Mouse (Mus musculus) gastrocnemius, adult 2 months (tissue): Measurements from ENCODE around the gene Efhc1. TPM values are rescaled to one million over a fixed set of nuclear protein-coding genes. Genes with fewer than 3 reads are reported as not detected.
"Not testable (repeated sequence)": the region's sequence is repeated elsewhere in the genome, so short reads cannot be mapped to it uniquely, and the experiment has no call there.

ENCODE experiments used
- DNase-seq: peaks from one replicate; pipeline ENCODE4 v3.0.0; 2022
- H3K27ac ChIP-seq: fragments of 200-600 bp; 2 replicates; pipeline ENCODE4 v1.8.1; 2022; ENCODE audit warnings: mild to moderate bottlenecking
- H3K4me3 ChIP-seq: fragments of 200-600 bp; 2 replicates; pipeline ENCODE4 v1.8.1; 2022; ENCODE audit warnings: mild to moderate bottlenecking, moderate library complexity
- CTCF ChIP-seq: fragments of 200-600 bp; IDR thresholded peaks from 2 replicates; pipeline ENCODE4 v1.8.1; 2022; ENCODE audit warnings: antibody characterized with exemption, mild to moderate bottlenecking, moderate library complexity
- intact Hi-C: fragments of 180-260 bp; cut with DNase I; formaldehyde crosslinking; loops from one replicate; pipeline ENCODE4 v1.15.1; 2025
- long read RNA-seq, 2 experiments: library from polyadenylated mRNA; stranded (forward); transcript quantifications; one replicate each; pipeline ENCODE4 v2.0.0; 2021
- total RNA-seq, 2 experiments: library from RNA; stranded (reverse); gene quantifications; 2 replicates each; pipeline ENCODE4 v1.2.3; 2021

Gene Efhc1
- under 1 TPM; 0.18 to 0.50 TPM for total RNA-seq
- long read RNA-seq, experiment 1: 0 reads
- long read RNA-seq, experiment 2: 0 reads

- H3K4me3 ChIP-seq: peak within 1 kb of the TSS; percentile 81
- no peak for TF ChIP-seq CTCF
- peak; percentile 96 for DNase-seq
- peak within 1 kb of the TSS; percentile 77 for H3K27ac ChIP-seq
- intact Hi-C loops: no loop called here
These were observed at the start of gene Efhc1 for GRCm38 (mm10) chr1:20951300-20951763. TSS of gene Efhc1 (plus strand) at chr1:20951626.

GRCm38 (mm10) chr1:20905501-20906127 is 45.8 kb upstream of the Efhc1 start:
- intact Hi-C loops: no loop called here
- Histone ChIP-seq H3K27ac (no peak overlapping the region), H3K4me3 (no peak overlapping the region)
- no peak for TF ChIP-seq CTCF
- no peak for DNase-seq

- TF ChIP-seq CTCF: no peak
- DNase-seq: no peak
- Histone ChIP-seq H3K27ac (no peak overlapping the region), H3K4me3 (no peak overlapping the region)
- intact Hi-C loops: no loop called here
These were observed 45.3 kb upstream of the Efhc1 start for GRCm38 (mm10) chr1:20906128-20906515.

DNA sequence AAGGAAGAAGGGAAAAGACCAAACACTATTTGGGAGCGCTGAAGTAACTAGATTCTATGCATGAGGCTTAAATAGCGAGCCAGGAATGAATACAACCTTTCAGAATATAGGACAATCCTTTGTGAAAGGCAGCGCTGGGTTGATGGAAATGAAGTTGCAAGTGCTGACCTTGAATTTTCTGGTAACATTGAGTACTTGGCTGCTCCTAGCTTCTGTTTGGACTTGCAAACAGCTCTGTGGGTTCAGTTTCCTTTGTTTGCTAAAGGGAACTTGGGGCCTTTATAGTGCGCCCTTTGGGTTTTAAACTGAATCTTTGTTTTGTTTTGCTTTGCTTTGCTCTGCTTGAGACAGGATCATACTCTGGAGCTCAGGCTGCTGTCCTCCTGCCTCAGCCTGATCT is 42.9 kb upstream of the Efhc1 start:
- no peak for TF ChIP-seq CTCF
- no peak for DNase-seq
- intact Hi-C loops: no loop called here
- Histone ChIP-seq H3K27ac (no peak overlapping the region), H3K4me3 (no peak overlapping the region)

DNA sequence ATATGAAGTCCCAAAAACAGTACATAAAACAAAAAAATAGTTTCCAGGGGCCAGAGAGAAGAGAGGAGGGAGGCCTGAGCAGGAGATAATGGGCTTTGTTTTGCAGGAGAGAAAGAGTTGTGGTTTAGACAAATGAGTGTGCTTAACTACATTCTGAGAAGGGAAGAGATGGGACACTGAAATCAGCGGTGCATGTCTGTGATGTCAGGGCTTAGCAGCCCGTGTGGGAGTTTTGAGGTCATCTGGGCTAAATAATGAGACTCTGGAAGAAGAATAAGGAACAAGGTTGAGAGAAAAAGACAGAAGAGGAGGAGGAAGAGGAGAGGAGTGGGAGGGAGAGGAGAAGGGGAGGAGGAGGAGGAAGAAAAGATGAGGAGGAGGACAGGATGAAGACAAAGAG is 39.3 kb upstream of the Efhc1 start:
- Histone ChIP-seq H3K27ac (no peak overlapping the region), H3K4me3 (no peak overlapping the region)
- DNase-seq: no peak
- no peak for TF ChIP-seq CTCF
- intact Hi-C loops: no loop called here

DNA sequence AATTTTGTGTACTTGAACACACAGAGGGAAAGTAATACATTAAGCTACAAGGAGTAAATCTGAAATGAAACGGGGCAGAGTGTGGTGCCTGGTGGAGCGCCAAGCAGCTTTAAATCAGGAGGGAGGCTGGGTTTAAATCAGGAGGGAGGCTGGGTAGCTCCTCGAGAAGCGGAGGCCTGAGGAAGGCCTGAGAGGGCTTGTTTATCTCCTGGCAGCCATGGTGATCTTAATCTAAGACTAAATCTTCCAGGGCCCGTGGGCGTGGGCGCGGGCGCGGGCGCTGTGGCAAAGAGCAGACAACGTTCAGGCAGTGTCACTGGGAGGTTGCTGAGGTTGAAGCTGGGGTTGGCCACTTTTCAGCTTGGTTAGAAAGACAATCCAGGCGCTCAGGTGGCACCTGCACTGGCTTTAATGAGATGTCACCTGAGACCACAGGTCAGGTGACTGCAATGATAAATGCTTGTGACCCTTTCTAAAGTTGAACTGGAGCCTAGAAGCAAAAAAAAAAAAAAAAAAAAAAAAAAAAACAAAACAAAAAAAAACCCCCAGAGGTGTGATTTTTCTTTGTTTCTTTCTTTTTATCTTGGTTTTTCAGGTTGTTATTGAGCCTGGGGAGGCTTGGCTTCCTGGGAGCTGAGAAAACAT is 38.8 kb upstream of the Efhc1 start:
- intact Hi-C loops: no loop called here
- H3K27ac ChIP-seq: no peak overlapping the region
- no peak overlapping the region for H3K4me3 ChIP-seq
- no peak for DNase-seq
- no peak for TF ChIP-seq CTCF

- H3K27ac ChIP-seq: no peak overlapping the region
- no peak overlapping the region for H3K4me3 ChIP-seq
- intact Hi-C loops: no loop called here
- DNase-seq: no peak
- no peak for TF ChIP-seq CTCF
These were observed 36.7 kb upstream of the Efhc1 start for GRCm38 (mm10) chr1:20914769-20915168.

DNA sequence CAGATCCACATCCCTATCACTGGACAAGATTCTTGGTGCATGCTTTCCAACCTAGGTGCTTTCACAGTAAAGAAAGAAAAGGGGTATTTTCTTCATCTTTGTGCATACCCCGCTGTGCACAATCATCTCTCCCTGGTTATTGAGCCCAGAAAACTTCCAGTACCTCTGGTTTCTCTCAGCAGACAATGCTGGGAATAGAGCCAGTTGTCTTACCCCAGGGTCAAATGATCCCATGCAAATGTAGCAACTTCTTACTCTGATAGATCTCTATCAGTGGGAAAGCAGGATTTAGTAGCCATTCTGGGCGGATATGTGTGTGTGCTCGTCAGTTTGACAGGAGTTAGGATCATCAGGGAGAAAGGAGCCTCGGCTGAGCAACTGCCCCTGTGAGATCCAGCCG is 35.8 kb upstream of the Efhc1 start:
- no peak for TF ChIP-seq CTCF
- intact Hi-C loops: no loop called here
- no peak overlapping the region for H3K27ac ChIP-seq
- H3K4me3 ChIP-seq: no peak overlapping the region
- DNase-seq: no peak

- TF ChIP-seq CTCF: no peak
- DNase-seq: no peak
- no peak overlapping the region for H3K4me3 ChIP-seq
- no peak overlapping the region for H3K27ac ChIP-seq
- intact Hi-C loops: no loop called here
These were observed 33.9 kb upstream of the Efhc1 start for GRCm38 (mm10) chr1:20917496-20918050.

GRCm38 (mm10) chr1:20919728-20920127 is 31.7 kb upstream of the Efhc1 start:
- no peak for TF ChIP-seq CTCF
- Histone ChIP-seq H3K27ac (no peak overlapping the region), H3K4me3 (no peak overlapping the region)
- intact Hi-C loops: no loop called here
- no peak for DNase-seq

- TF ChIP-seq CTCF: no peak
- no peak overlapping the region for H3K27ac ChIP-seq
- no peak overlapping the region for H3K4me3 ChIP-seq
- no peak for DNase-seq
- intact Hi-C loops: no loop called here
These were observed 30.3 kb upstream of the Efhc1 start for GRCm38 (mm10) chr1:20921081-20921528.

DNA sequence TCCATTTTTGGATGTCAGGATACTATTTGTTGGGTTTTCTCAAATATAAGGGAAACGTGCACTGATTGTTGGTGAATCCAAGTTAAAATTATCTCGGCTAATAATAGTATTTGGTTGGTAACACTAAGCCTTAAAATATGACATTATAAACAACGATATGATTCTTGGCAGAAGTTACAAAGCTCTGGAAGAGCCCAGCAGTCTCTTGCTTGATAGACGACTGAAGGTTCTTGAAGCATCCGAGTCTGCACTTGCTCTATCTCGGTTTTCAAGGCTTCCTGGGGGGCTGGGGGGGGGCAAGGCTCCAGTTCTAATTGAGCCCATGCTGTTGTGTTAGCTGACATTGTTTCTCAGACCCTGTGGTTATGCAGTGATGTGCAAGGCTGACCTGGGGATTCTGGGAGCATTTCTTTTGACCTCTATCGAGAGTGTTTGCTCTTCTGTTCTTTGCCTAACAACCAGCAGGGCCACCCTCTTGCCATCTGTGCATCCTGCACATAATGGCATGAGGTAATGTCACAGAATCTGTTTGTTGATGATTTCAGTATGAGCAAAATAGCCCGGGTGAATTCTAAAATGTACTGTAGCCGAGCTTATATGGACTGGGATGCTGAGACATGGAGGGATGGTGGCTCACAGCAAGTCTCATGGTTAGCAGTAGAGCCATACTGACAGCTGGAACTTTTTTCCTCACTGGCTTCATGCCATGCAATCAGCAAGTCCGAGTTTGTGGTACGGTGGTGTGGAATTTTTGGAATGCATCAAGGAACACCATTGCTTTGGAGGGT is 28.6 kb upstream of the Efhc1 start:
- no peak overlapping the region for H3K27ac ChIP-seq
- no peak for TF ChIP-seq CTCF
- DNase-seq: no peak
- H3K4me3 ChIP-seq: peak overlapping the region; percentile 28; the same call in 1 of the 2 replicates
- intact Hi-C loops: no loop called here

GRCm38 (mm10) chr1:20925324-20925723 is 26.1 kb upstream of the Efhc1 start:
- DNase-seq, intact Hi-C loops, H3K27ac ChIP-seq, H3K4me3 ChIP-seq: not testable (repeated sequence)
